ENCODE assay signal across 9 mouse cellular contexts in the genomic region with DNA sequence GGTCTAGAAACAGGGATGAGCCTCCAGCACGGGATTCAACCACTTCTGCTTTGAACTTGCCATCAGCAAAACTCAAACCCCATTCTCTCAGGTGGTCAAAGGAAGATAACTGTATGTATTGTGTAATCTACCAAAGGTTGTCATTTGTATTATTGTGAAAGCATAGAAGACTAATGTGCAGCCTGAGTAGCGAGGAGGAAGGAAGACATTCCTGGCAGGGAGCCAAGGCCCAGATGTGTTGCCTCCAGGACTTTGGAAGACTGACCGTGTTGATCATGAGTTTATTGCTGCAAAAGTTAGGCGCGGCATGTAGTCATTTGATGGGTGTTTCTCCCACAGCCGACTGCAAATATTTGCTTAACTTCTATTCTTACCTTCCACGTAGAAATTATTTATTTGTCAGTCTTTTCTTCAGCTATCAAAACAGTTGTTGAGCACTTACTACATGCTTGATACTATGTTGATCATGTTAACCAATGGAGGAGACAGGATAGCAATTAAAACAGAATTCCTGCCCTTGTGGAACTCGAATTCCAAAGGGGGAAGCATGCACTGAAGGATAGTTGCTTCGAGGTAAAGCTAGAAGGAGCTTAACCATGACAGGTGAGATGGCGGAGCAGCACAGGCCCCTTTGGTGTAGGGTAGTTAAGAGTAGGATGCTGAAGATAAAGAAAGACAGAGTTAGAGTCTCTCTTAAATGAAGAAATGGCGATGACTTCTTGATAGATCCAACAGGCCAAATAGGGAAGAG. TPM values are rescaled to one million over a fixed set of nuclear protein-coding genes. Genes with fewer than 3 reads are reported as not detected.
DNase-seq lines count a peak whose midpoint lies in the region; ATAC-seq and TF ChIP-seq lines count a peak whose summit lies in the region.
"Had no signal": no experiment of that assay in that cellular context is flagged by ENCODE, and none has a peak within 500 bp of the region (broad histone marks: within the 10 kb centered on the region; RNA-seq: fewer than 3 reads in every experiment).

No protein-coding gene starts in this region.

- H3K27me3 ChIP-seq in embryonic facial prominence, embryonic 14.5 days (replicated peaks; ENCODE audit: control insufficient read depth, insufficient read depth, low read length): no peaks in the 10 kb centered on the region
- no peaks in the 10 kb centered on the region for H3K27me3 ChIP-seq in embryonic facial prominence, embryonic 10.5 days (replicated peaks; ENCODE audit: low read depth, poor library complexity, severe bottlenecking)
- no peaks in the 10 kb centered on the region for H3K27me3 ChIP-seq in hindbrain, postnatal 0 days (ENCODE audit: insufficient read depth, low read length)
- H3K27me3 ChIP-seq: midbrain, embryonic 12.5 days had no signal

- H3K9ac ChIP-seq in embryonic facial prominence, embryonic 14.5 days (ENCODE audit: low read depth, low read length): no peak overlapping the region
- H3K9ac ChIP-seq in hindbrain, postnatal 0 days (replicated peaks; ENCODE audit: low read length): no peak overlapping the region
- H3K9ac ChIP-seq: midbrain, embryonic 12.5 days had no signal

- no peak for TF ChIP-seq POLR2A in lung, adult 2 months (IDR thresholded peaks at IDR 0.05; ENCODE audit: borderline replicate concordance, extremely low read depth, low read depth, low read length)

- no peak overlapping the region for H3K4me2 ChIP-seq in embryonic facial prominence, embryonic 14.5 days (ENCODE audit: low read depth, low read length)
- H3K4me2 ChIP-seq in hindbrain, postnatal 0 days (ENCODE audit: low read depth, low read length): no peak overlapping the region
- H3K4me2 ChIP-seq: midbrain, embryonic 12.5 days had no signal

- TF ChIP-seq CTCF in lung, adult 2 months (IDR thresholded peaks at IDR 0.05; ENCODE audit: insufficient read depth, low read length): no peak
- no peak for TF ChIP-seq CTCF in hindbrain, postnatal 0 days (IDR thresholded peaks at IDR 0.05; ENCODE audit: low read depth)

- peak; percentile 36 for DNase-seq in embryonic facial prominence, embryonic 14.5 days (ENCODE audit: low spot score)
- DNase-seq in embryonic facial prominence, embryonic 10.5 days (ENCODE audit: low spot score): no peak
- DNase-seq in lung, adult 18-20 months: peak; percentile 19 to 24
- DNase-seq in lung, adult 2 months: no peak
- peak; percentile 75 for DNase-seq in kidney, postnatal 10 days
- no peak for DNase-seq in hindbrain, postnatal 0 days (ENCODE audit: low spot score)
- no peak for DNase-seq in cerebellum, adult 8-10 months

- H3K4me1 ChIP-seq in embryonic facial prominence, embryonic 14.5 days (ENCODE audit: control insufficient read depth, insufficient read depth, low read length): no peaks in the 10 kb centered on the region
- no peaks in the 10 kb centered on the region for H3K4me1 ChIP-seq in embryonic facial prominence, embryonic 10.5 days
- H3K4me1 ChIP-seq in lung, adult 2 months (ENCODE audit: control insufficient read depth, insufficient read depth, low read length): no peaks in the 10 kb centered on the region
- no peaks in the 10 kb centered on the region for H3K4me1 ChIP-seq in hindbrain, postnatal 0 days (ENCODE audit: insufficient read depth, low read length)
- H3K4me1 ChIP-seq: midbrain, embryonic 12.5 days had no signal

- no peak overlapping the region for H3K27ac ChIP-seq in embryonic facial prominence, embryonic 14.5 days (replicated peaks; ENCODE audit: low read depth, low read length)
- no peak overlapping the region for H3K27ac ChIP-seq in embryonic facial prominence, embryonic 10.5 days (replicated peaks)
- no peak overlapping the region for H3K27ac ChIP-seq in hindbrain, postnatal 0 days
- H3K27ac ChIP-seq: midbrain, embryonic 12.5 days had no signal

- 75% methylated on average over 11 of the region's 11 CpGs for WGBS in embryonic facial prominence, embryonic 14.5 days
- WGBS in embryonic facial prominence, embryonic 10.5 days: 89% methylated on average over 11 of the region's 11 CpGs
- WGBS in lung, adult 2 months: 49% methylated on average over 11 of the region's 11 CpGs
- WGBS in hindbrain, postnatal 0 days: 82% methylated on average over 11 of the region's 11 CpGs

- ATAC-seq in embryonic facial prominence, embryonic 14.5 days (ENCODE audit: low read depth): no peak
- ATAC-seq in megakaryocyte progenitor cell, adult 5-6 weeks (replicated peaks; ENCODE audit: poor library complexity): peak; percentile 87
- no peak for ATAC-seq in hindbrain, postnatal 0 days

- no peak overlapping the region for H3K4me3 ChIP-seq in embryonic facial prominence, embryonic 14.5 days (ENCODE audit: low read depth, low read length)
- no peak overlapping the region for H3K4me3 ChIP-seq in embryonic facial prominence, embryonic 10.5 days
- no peak overlapping the region for H3K4me3 ChIP-seq in lung, adult 2 months (replicated peaks; ENCODE audit: extremely low read depth, low read depth, low read length)
- no peak overlapping the region for H3K4me3 ChIP-seq in hindbrain, postnatal 0 days (ENCODE audit: low read length)
- H3K4me3 ChIP-seq: midbrain, embryonic 12.5 days had no signal

- peaks cover 10% of the 10 kb centered on the region for H3K9me3 ChIP-seq in embryonic facial prominence, embryonic 14.5 days (ENCODE audit: control insufficient read depth, low read length)
- H3K9me3 ChIP-seq in embryonic facial prominence, embryonic 10.5 days: peaks cover 6% of the 10 kb centered on the region; the same call in 1 of the 2 replicates
- peaks cover 10% of the 10 kb centered on the region for H3K9me3 ChIP-seq in hindbrain, postnatal 0 days (ENCODE audit: low read length)
- H3K9me3 ChIP-seq: midbrain, embryonic 12.5 days had no signal

- no peaks in the 10 kb centered on the region for H3K36me3 ChIP-seq in embryonic facial prominence, embryonic 14.5 days (ENCODE audit: control insufficient read depth, insufficient read depth, low read length)
- no peaks in the 10 kb centered on the region for H3K36me3 ChIP-seq in embryonic facial prominence, embryonic 10.5 days (replicated peaks)
- H3K36me3 ChIP-seq in hindbrain, postnatal 0 days (ENCODE audit: insufficient read depth, low read length): no peaks in the 10 kb centered on the region
- H3K36me3 ChIP-seq: midbrain, embryonic 12.5 days had no signal

RNA-seq across cellular contexts. Expression of a gene that starts 40.1 kb away (rescaled TPM):
- 234 and 237 TPM in 2 replicates for polyA plus RNA-seq in embryonic facial prominence, embryonic 14.5 days (2014; fragmentation: Nextera tagmentation; extraction: Ambion mirVana)
- 192 and 199 TPM in 2 replicates for polyA plus RNA-seq in embryonic facial prominence, embryonic 10.5 days (2016; fragmentation: Nextera tagmentation; extraction: Ambion mirVana)
- 9.1 and 17.6 TPM in 2 replicates for polyA plus RNA-seq in lung, adult 2 months (2012; rRNA removed)
- 277 and 326 TPM in 2 replicates for total RNA-seq in megakaryocyte progenitor cell, adult 5-6 weeks (2015)
- total RNA-seq in megakaryocyte progenitor cell, adult 5-6 weeks (2017): 334 and 345 TPM in 2 replicates
- 102 and 115 TPM in 2 replicates for total RNA-seq in hindbrain, postnatal 0 days (2014; rRNA removed)
- polyA plus RNA-seq in hindbrain, postnatal 0 days (2015; fragmentation: Nextera tagmentation; extraction: Ambion mirVana): 241 and 256 TPM in 2 replicates

Comparison
In these comparisons a context has a peak if more than half of its experiments do, and no peak if none do; other contexts are left out.
1. DNase-seq: peak in embryonic facial prominence, embryonic 14.5 days (single experiment), lung, adult 18-20 months (2 of 2) and kidney, postnatal 10 days (single experiment); none in embryonic facial prominence, embryonic 10.5 days (single experiment), lung, adult 2 months (single experiment), hindbrain, postnatal 0 days (single experiment) and cerebellum, adult 8-10 months (single experiment).
2. RNA of a gene that starts 40.1 kb away (polyA plus RNA-seq): 241 to 256 TPM in hindbrain, postnatal 0 days, 234 to 237 TPM in embryonic facial prominence, embryonic 14.5 days and 192 to 199 TPM in embryonic facial prominence, embryonic 10.5 days; 9.1 to 17.6 TPM in lung, adult 2 months; every median in the first group is over 10 times any median in the second.